ENCODE assay signal across 10 mouse cellular contexts in the genomic region with DNA sequence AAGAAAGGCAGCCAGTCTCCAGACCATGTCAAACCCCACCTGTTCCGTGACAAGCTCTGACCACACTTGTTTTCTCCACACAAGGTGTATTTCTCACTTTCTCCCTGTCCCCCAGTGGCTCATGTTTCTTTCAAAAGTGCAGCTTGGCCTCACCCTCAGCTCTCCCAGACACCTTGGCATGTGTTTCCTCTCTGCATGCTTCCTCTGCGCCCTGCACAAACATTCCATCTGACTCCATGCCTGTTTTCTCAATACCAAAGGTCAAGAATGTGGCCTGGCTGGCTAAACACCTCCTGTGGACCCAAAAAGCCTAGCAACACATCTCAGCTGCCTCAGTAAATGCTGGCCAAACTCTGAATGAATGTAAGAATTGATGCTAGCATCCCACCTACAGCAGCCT.
DNase-seq lines count a peak whose midpoint lies in the region; ATAC-seq and TF ChIP-seq lines count a peak whose summit lies in the region.
"Had no signal": no experiment of that assay in that cellular context is flagged by ENCODE, and none has a peak within 500 bp of the region (broad histone marks: within the 10 kb centered on the region; RNA-seq: fewer than 3 reads in every experiment).

No protein-coding gene starts in this region.

- DNase-seq in forebrain, embryonic 14.5 days (ENCODE audit: low spot score), result no peak
- peak; percentile 34 for DNase-seq in adipocyte (ENCODE audit: low spot score)
- peak; percentile 37 for DNase-seq in lung, adult 2 months
- no peak for DNase-seq in left cerebral cortex, postnatal 4 days
- DNase-seq: thymus, postnatal 14 days had no signal

- H3K4me1 ChIP-seq in forebrain, embryonic 13.5 days, result 0 out of 2 replicates have a peak, but pooled peaks cover 5% of the 10 kb centered on the region
- H3K4me1 ChIP-seq in forebrain, embryonic 14.5 days (ENCODE audit: control insufficient read depth, insufficient read depth, low read length), result no peaks in the 10 kb centered on the region
- H3K4me1 ChIP-seq in intestine, embryonic 16.5 days (ENCODE audit: control insufficient read depth, insufficient read depth, low read length), result peaks cover 10% of the 10 kb centered on the region; the same call in 1 of the 2 replicates
- peaks cover 14% of the 10 kb centered on the region for H3K4me1 ChIP-seq in lung, adult 2 months (ENCODE audit: control insufficient read depth, insufficient read depth, low read length)
- peaks cover 9% of the 10 kb centered on the region for H3K4me1 ChIP-seq in midbrain, embryonic 13.5 days (replicated peaks)

- intact Hi-C loops in left cerebral cortex, postnatal 4 days (cut with DNase I), result no loop called here

- 87% methylated on average over 2 of the region's 2 CpGs for WGBS in forebrain, embryonic 13.5 days
- 87% methylated on average over 2 of the region's 2 CpGs for WGBS in forebrain, embryonic 14.5 days
- WGBS in intestine, embryonic 16.5 days, result 59% methylated on average over 2 of the region's 2 CpGs
- WGBS in lung, adult 2 months, result 69% methylated on average over 2 of the region's 2 CpGs
- 72% methylated on average over 2 of the region's 2 CpGs for WGBS in midbrain, embryonic 13.5 days

- H3K9me3 ChIP-seq in forebrain, embryonic 13.5 days (replicated peaks), result no peaks in the 10 kb centered on the region
- no peaks in the 10 kb centered on the region for H3K9me3 ChIP-seq in forebrain, embryonic 14.5 days (replicated peaks; ENCODE audit: control insufficient read depth, low read length)
- H3K9me3 ChIP-seq in intestine, embryonic 16.5 days (ENCODE audit: control insufficient read depth, low read length), result no peaks in the 10 kb centered on the region
- no peaks in the 10 kb centered on the region for H3K9me3 ChIP-seq in midbrain, embryonic 13.5 days
- H3K9me3 ChIP-seq: heart, embryonic 15.5 days had no signal

- H3K4me2 ChIP-seq in forebrain, embryonic 13.5 days, result no peak overlapping the region
- no peak overlapping the region for H3K4me2 ChIP-seq in forebrain, embryonic 14.5 days (ENCODE audit: low read length)
- no peak overlapping the region for H3K4me2 ChIP-seq in intestine, embryonic 16.5 days (ENCODE audit: low read depth, low read length)
- no peak overlapping the region for H3K4me2 ChIP-seq in midbrain, embryonic 13.5 days (replicated peaks)
- H3K4me2 ChIP-seq: heart, embryonic 15.5 days had no signal

- H3K9ac ChIP-seq in forebrain, embryonic 13.5 days, result no peak overlapping the region
- H3K9ac ChIP-seq in forebrain, embryonic 14.5 days (ENCODE audit: low read length), result no peak overlapping the region
- no peak overlapping the region for H3K9ac ChIP-seq in intestine, embryonic 16.5 days (ENCODE audit: low read depth, low read length)
- H3K9ac ChIP-seq in midbrain, embryonic 13.5 days (replicated peaks), result no peak overlapping the region
- H3K9ac ChIP-seq: heart, embryonic 15.5 days had no signal

- 0 out of 2 replicates have a peak, but pooled peaks cover 10% of the 10 kb centered on the region for H3K36me3 ChIP-seq in forebrain, embryonic 13.5 days (ENCODE audit: poor library complexity, severe bottlenecking)
- H3K36me3 ChIP-seq in forebrain, embryonic 14.5 days (ENCODE audit: control insufficient read depth, insufficient read depth, low read length), result peaks cover 10% of the 10 kb centered on the region; the same call in 1 of the 2 replicates
- H3K36me3 ChIP-seq in intestine, embryonic 16.5 days (ENCODE audit: control insufficient read depth, insufficient read depth, low read length), result no peaks in the 10 kb centered on the region
- H3K36me3 ChIP-seq in midbrain, embryonic 13.5 days, result peaks cover 20% of the 10 kb centered on the region
- H3K36me3 ChIP-seq: heart, embryonic 15.5 days had no signal

- TF ChIP-seq POLR2A in lung, adult 2 months (IDR thresholded peaks at IDR 0.05; ENCODE audit: borderline replicate concordance, extremely low read depth, low read depth, low read length), result no peak

- H3K27ac ChIP-seq in forebrain, embryonic 13.5 days, result 0 out of 2 replicates have a peak overlapping the region, but pooled peaks have one; percentile 31
- H3K27ac ChIP-seq in forebrain, embryonic 14.5 days (ENCODE audit: low read depth, low read length), result no peak overlapping the region
- H3K27ac ChIP-seq in intestine, embryonic 16.5 days (ENCODE audit: low read length), result no peak overlapping the region
- H3K27ac ChIP-seq in midbrain, embryonic 13.5 days, result no peak overlapping the region
- H3K27ac ChIP-seq: heart, embryonic 15.5 days had no signal

- TF ChIP-seq CTCF in lung, adult 2 months (IDR thresholded peaks at IDR 0.05; ENCODE audit: insufficient read depth, low read length), result no peak

- no peaks in the 10 kb centered on the region for H3K27me3 ChIP-seq in forebrain, embryonic 13.5 days
- H3K27me3 ChIP-seq in forebrain, embryonic 14.5 days (replicated peaks; ENCODE audit: control insufficient read depth, insufficient read depth, low read length), result no peaks in the 10 kb centered on the region
- no peaks in the 10 kb centered on the region for H3K27me3 ChIP-seq in intestine, embryonic 16.5 days (replicated peaks; ENCODE audit: control insufficient read depth, insufficient read depth, low read length)
- no peaks in the 10 kb centered on the region for H3K27me3 ChIP-seq in midbrain, embryonic 13.5 days
- H3K27me3 ChIP-seq: heart, embryonic 15.5 days had no signal

- no peak overlapping the region for H3K4me3 ChIP-seq in forebrain, embryonic 13.5 days
- H3K4me3 ChIP-seq in forebrain, embryonic 14.5 days (ENCODE audit: low read depth, low read length), result no peak overlapping the region
- H3K4me3 ChIP-seq in intestine, embryonic 16.5 days (ENCODE audit: low read length), result no peak overlapping the region
- H3K4me3 ChIP-seq in lung, adult 2 months (replicated peaks; ENCODE audit: extremely low read depth, low read depth, low read length), result no peak overlapping the region
- no peak overlapping the region for H3K4me3 ChIP-seq in midbrain, embryonic 13.5 days (replicated peaks)
- H3K4me3 ChIP-seq: heart, embryonic 15.5 days had no signal

- ATAC-seq in forebrain, embryonic 13.5 days, result no peak
- ATAC-seq in forebrain, embryonic 14.5 days, result no peak
- peak; percentile 32; the same call in 1 of the 2 replicates for ATAC-seq in intestine, embryonic 16.5 days
- no peak for ATAC-seq in megakaryocyte, adult 5-6 weeks (ENCODE audit: poor library complexity, severe bottlenecking)
- ATAC-seq in midbrain, embryonic 13.5 days, result no peak

Comparison
In these comparisons a context has a peak if more than half of its experiments do, and no peak if none do; other contexts are left out.
1. DNase-seq: peak in adipocyte (single experiment) and lung, adult 2 months (single experiment); none in forebrain, embryonic 14.5 days (single experiment) and left cerebral cortex, postnatal 4 days (single experiment).